Mouse (Mus musculus) embryo, embryonic 11 days (tissue): ENCODE results near the gene Iqsec1.

Source experiments
- DNase-seq: peaks from one replicate; pipeline ENCODE4 v3.0.0-alpha.2; 2015

Iqsec1 gene

GRCm38 (mm10) chr6:90610248-90610647 lies 378.2 kb downstream of the Iqsec1 start:
- DNase-seq = no peak

- peak; percentile 32 for DNase-seq
Measured at GRCm38 (mm10) chr6:90608186-90608585, 380.3 kb downstream of the Iqsec1 start.

- peak; percentile 81 for DNase-seq
Measured at GRCm38 (mm10) chr6:90607196-90607595, 381.3 kb downstream of the Iqsec1 start.

- DNase-seq = peak; percentile 83
Measured at GRCm38 (mm10) chr6:90606538-90606937, 381.9 kb downstream of the Iqsec1 start.
